Mouse (Mus musculus): ENCODE measurements around the gene Zc3h12c.

Gene Zc3h12c

DNA sequence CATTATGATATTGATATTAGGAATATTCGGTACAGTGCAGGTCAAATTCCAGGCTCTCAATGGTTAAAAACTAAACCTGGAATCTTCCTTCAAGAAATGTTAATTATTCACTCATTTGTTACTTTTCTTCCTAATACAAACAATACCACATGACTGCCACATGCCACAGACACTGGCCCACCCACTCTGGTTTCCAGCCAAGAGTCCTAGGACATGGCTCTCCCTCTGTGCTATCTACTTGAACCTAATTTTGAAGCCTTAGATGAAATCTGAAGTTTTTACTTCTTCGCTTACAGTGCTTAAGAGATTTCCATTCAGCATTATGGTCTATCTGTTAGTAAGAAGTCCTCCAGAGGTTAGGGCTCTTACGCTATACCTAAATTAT is 2.7 kb downstream of the Zc3h12c start:
- no peak for DNase-seq (ENCODE audit: low spot score)

DNA sequence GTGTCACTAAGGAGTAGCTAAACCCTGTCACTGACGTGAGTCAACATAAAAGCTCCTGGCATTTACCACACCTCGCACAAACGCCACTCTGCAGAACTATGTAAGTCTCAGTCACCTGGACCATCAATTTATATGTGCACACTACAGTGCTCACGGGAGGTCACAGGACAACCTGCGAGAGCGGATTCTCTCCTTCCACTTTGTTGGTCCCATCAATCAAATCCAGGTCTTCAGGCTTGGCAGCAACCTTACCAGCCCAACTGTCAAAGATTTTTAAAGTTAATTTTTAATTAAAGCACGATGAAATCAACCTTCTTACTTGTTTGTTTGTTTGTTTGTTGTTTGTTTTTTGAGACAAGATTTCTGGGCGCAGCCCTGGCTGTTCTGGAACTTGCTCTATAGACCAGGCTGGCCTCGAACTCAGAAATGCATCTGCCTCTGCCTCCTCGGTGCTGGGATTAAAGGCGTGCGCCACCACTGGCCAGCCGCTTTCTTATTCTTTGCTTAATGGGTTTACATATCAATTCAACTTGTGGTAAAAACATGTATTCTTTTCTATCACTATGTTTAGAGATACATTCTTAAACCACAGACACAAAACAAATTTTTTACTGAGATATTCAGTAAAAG is 3.2 kb downstream of the Zc3h12c start:
- no peak for DNase-seq (ENCODE audit: low spot score)

DNA sequence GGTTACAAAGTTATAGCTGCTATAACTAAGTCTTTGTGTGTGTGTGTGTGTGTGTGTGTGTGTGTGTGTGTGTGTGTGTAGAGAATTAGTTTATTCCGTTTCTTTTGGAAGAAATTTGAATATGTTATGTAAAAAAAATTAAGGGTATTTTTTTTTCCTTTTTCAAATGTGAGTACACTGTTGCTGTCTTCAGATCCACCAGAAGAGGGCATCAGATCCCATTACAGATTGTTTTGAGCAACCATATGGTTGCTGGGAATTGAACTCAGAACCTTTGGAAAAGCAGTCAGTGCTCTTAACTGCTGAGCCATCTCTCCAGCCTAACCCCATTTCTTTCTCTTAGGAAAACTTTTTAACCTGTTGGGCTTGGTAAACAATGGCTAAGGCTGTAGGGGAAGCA is 7.9 kb downstream of the Zc3h12c start:
- DNase-seq (ENCODE audit: low spot score): no peak

DNA sequence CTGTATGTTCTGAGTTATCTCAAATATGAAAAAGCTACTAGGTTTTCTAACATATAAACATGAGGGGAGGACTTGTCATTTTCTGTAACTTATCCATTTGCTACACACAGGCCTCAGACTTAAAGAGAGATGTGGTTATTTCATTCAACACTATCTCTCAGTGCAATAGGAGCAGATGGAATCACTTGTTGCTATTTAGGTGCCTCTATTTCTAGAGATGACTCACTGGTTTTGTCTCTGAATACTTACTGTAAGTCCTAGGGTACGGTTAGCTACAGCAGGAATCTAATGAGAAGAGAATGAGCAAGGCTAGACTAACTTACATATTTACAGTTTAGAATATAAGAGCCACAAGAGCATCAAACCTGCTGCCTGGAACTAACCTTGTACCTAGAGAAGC is 9.8 kb downstream of the Zc3h12c start:
- DNase-seq (ENCODE audit: low spot score): no peak

DNA sequence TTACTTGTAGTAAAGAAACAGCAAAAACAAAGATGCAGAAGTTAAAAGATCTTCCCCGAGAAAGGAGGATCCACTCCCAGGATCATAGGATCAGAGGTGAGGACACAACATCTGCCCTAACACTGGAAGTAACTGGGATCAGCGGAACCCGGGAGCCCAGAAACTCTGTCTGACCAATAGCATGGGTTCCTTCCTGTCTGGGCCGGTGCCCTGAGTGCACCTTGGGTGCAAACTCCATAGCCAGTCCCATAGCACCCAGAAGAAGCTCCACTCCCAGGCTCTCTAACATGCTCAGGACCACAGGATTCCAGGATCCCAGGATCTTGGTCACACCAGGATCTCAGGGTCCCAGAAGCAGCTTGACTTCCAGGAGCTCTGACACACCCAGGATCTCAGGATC is 13.0 kb downstream of the Zc3h12c start:
- DNase-seq (ENCODE audit: low spot score): no peak

DNA sequence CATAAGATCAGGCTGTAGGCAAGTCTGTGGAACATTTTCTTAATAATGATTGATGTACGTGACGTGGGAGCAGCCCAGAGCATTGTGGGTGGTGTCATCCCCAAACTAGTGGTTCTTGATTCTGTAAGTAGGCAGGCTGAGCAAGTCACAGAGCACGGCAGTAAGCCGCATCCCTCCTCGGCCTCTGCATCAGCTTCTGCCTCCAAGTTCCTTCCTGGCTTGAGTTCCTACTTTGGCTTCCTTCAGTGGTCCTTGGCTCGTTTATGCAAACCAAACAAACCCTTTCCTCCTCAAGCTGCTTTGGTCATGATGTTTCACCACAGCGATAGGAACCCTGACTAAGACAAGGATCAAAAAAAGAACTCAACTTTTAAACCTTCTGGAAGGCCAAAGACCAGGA is 14.1 kb downstream of the Zc3h12c start:
- DNase-seq (ENCODE audit: low spot score): no peak

DNA sequence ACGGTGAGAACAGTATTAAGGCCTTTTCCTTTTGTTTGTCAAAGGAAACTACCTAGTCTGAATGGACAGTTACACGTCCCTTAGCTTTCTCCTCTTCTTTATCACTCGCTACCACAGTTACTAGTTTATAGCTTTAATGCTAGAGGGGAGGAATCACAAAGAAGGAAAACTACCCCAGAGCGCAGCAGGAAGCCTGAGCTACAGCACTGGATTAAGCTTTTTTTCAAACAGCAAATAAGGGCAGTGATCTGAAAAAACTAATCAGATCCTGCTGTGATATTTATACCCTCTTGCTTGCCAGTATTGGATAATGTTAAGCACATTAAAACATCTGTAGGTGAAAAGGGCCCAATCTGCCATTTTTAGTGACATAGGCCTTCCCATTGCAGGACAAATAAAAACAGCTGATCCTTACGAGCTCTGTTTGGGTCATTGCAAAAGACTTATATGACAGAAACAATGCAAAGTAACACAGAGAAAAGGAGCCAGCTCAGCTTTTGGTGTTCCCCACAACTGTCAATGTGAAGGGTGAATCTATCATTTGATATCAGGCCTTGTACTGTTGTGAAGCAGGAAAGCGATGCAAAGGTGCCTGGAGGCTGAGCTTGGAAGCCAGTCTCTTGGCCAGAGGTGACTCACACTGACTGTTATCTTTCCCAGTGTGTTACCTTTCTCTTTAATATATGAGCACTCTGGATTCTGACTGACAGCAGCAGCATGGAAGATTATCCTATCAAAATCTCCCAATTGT is 16.1 kb downstream of the Zc3h12c start:
- no peak for DNase-seq (ENCODE audit: low spot score)

DNA sequence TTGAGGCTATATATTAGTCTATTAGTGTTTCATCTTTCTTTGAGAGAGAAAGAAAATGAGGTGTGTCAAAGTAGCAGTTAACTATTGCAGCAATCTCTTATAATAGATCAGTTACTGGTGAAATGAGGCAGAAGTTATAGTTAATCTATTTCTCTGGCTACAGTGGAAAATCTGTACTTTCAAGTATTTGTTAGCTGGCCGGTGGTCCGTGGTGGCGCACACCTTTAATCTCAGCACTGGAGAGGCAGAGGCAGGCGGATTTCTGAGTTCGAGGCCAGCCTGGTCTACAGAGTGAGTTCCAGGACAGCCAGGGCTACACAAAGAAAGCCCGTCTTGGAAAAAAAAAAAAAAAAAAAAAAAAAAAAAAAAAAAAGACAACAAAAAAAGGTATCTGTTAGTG is 18.6 kb downstream of the Zc3h12c start:
- no peak for DNase-seq (ENCODE audit: low spot score)

DNA sequence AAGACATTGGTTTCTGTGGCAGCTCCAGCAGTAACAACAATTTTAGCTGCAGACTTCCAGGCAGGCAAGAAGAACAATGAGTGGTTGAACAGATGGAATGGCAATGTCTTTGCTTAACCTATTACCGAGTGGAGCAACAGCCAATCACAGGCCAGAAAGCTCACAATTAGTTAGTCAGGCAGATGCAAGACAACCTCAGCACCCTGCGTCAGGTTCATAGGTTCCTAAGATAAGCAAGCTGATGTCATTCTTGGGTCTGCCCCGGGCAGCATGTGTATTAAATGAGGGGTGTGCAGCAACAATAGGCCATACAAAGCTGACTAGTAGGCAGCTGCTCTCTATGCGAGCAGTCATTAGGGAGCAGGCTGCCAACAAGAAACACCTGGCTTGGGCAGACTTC is 19.1 kb downstream of the Zc3h12c start:
- DNase-seq (ENCODE audit: low spot score): peak; percentile 77

DNA sequence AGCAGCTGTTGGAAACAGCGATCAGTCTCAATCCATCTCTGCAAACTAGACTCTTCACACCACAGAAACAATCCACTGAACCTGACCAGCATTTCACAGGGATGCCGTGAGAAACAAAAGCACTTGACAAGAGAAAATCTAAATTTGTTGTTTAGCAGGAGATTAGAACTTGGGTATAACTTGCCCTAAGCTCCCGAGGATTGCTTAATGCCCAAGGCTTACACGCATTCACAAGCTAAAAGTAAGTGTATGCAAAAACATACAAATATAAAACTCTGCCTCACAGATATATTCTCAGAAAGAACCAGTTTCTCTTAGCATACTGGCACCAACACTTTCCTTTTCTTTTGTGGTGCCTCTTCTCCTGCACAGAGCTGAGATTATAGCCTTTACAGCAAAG is 19.5 kb downstream of the Zc3h12c start:
- DNase-seq (ENCODE audit: low spot score): peak; percentile 19

DNA sequence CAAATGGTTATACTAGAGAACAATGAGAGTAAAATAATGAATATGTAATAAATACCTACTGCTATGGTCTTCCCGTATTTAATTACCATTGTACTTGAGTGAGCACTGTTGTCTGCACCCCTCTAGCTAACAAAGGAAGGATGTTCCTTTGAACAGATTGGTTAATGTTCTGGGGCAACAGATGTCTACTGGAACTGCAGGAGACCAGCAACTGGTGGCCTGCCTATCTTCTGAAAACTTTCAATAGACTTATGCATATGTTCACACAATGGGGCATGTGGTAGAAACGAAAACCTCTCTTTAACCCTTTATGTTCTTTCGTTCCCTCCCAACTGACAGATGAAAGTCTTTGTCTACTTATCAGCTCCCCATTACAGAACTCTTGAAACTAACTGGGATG is 20.1 kb downstream of the Zc3h12c start:
- peak; percentile 54 for DNase-seq (ENCODE audit: low spot score)

DNA sequence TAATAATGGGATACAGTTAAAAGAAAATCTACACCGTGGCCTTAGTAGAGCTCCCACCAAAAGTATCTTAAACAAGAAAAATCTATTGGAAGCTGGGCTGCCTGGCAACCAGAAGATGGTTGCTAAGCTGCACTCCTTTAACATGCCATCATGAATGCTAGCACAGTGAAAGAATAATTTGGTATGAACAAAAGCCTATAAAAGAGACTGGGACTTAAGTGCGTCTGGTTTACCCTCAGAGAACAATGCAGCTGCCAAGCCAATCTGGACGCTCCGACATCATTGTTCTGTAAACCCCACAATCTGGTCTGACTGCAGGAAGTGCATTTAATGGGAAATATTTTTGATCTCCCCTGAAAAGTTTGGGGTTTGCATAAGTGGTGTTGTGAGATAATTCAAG is 22.1 kb downstream of the Zc3h12c start:
- DNase-seq (ENCODE audit: low spot score): peak; percentile 76

DNA sequence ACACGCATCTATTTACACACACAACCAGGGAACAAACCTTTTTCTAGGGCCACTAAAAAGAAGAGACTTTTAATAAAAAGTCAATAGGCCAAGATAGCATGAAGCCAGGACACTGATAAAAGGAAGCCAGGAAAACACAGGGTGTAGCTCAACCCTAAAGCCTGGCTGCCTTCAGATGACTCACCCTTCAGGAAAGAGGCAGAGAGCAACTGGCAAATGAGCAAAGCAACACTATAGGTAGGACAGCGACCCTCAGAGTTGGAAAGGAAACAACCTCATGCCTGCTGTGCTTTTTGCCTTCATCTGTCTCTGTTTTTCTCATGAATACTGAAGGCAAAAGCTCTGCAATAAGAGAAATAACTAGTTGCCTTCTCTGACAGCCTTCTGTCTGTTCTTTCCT is 35.6 kb downstream of the Zc3h12c start:
- no peak for DNase-seq (ENCODE audit: low spot score)

DNA sequence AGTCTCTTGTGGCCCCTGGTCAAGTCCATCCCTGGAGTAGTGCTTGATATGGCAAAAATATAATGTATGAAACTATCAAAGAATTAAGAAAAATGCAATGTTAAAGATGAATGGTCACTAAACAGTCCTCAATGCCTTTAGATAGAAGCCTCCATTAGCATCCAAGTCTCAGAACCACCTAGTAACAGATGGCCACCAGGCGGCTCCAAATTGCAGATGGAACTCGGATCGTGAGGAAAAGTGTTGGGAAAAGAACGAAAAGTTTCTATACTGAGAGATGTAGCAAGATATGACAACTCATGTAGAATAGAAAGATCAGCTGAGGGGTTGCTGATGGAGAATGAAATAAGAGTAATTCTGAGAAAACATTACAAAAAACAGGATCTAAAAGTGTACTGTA is 38.0 kb downstream of the Zc3h12c start:
- no peak for DNase-seq (ENCODE audit: low spot score)

DNA sequence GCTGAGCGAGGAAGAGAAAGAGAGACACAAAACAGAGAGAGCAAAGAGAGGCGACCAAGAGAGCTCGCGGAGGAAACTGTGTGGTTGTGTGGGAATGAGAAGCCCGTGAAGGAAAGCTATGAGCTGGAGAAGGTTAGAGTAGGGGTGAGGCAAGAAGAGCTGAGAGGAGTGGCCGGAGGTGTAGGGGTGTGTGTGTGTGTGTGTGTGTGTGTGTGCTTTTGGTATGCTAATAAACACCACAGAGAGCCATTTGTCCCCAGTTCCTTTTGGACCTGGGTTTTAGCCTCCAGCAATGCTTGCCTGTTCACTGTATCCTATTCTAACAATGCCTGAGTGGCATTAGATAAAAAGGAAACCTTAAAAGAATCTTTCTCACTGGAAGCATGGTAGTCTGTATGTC is 43.1 kb downstream of the Zc3h12c start:
- no peak for DNase-seq (ENCODE audit: low spot score)

DNA sequence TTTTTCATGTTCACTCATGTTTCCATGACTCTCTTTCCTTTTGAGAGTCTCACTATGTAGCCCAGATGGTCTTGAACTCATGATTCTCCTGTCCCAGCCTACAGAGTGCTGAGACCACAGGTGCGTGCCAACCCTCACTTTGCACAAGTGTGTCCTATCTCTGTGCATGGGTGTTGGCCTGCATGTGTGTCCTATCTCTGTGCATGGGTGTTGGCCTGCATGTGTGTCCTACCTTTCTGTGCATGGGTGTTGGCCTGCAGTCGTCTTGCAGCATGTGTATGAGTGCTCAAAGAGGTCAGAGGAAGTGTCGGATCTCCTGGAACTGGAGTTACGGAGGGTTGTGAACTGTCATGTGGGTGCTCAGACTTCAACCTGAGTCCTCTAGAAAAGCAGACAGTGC is 49.2 kb downstream of the Zc3h12c start:
- no peak for DNase-seq (ENCODE audit: low spot score)

DNA sequence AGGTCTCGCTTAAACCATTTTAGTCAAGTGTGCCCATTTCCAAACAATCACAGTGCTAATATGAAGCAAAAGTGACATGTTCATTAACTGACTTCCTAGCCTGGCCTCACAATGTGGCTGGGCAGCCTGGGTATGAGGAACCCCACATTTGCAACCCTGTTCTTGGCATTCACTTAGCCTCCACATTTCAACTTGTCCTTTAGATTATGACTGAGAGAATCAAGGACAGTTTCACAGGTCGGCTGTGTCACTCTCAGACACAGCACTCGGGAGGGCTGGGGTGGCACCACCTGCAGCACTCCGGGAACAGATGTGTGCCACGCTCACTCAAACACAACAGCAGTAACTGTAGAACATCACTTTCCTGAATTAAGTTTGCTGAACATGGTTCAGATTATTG is 55.3 kb downstream of the Zc3h12c start:
- no peak for DNase-seq (ENCODE audit: low spot score)

DNA sequence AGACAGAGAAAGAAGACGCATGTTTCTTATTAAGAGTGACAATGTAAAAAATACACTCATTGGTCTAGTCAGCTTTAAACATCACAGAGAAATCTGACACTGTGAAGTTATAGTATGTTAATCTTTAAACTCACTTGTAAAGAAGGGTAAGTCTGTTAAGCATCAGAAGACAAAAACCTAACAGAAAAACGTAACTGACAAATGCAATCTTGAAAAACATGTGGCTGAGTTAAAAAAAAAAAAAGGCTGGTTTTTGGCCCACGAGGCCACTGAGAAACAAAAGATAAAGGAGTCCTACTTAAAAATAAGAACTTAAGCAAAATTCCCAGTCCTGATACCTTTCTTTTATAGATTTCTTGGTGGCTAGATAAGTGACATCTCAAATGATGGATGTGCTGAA is 57.6 kb downstream of the Zc3h12c start:
- DNase-seq (ENCODE audit: low spot score): no peak

DNA sequence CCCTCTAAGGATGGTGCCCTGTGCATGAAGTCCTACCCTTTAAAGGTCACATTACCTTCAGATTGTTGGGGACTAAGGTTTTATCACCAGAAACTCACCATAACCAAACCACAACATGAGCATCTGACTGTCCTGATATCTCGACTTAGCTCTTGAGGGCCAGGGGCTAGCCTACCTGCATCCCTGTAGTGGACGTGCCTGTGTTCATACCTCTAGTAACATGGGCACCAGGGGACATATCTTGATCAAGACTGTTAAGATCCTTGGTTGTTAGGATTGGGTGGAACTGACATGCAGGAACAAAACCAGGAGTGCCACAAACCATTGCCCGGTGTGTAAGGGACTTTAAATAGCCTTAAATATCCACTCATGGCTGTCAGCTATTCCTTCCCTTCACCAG is 61.2 kb downstream of the Zc3h12c start:
- no peak for DNase-seq (ENCODE audit: low spot score)

DNA sequence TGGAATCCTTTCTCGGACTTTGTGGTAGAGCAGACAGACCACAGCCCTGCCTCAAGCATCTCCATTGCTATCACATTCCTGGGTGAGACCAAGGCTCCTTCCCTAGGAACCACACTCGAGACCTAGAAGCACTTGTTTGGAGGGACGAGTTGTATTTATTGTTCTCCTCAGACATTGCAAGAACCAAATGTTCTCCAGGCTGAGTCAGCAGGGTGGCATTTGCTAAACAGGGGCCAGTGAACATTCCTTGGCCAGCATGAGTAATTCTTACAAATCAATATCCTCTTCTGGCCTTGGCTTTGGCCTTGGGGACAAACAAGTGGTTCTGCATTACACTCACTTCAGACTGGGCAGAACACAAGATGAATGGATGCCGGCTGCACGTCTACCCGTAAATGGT is 62.9 kb downstream of the Zc3h12c start:
- DNase-seq (ENCODE audit: low spot score): no peak

DNA sequence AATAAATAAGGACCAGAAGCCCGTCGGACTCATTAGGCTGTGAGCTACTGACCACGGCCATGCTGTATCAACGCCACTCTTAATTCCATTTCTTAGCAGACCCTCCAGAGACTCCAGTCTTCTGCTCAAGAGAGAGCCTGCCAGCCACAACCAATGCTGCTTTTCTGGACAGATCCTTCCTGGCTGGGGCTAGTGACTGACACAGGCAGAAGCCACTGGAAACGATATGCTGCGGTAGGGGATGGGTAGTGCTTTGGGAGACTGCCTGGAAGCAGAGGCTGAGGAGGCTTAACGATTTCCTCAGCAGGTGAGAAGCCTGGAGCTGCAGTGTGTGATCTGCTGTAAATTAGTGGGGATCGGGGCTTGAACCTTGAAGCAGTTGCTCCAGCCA is 64.2 kb downstream of the Zc3h12c start:
- DNase-seq (ENCODE audit: low spot score): no peak

DNA sequence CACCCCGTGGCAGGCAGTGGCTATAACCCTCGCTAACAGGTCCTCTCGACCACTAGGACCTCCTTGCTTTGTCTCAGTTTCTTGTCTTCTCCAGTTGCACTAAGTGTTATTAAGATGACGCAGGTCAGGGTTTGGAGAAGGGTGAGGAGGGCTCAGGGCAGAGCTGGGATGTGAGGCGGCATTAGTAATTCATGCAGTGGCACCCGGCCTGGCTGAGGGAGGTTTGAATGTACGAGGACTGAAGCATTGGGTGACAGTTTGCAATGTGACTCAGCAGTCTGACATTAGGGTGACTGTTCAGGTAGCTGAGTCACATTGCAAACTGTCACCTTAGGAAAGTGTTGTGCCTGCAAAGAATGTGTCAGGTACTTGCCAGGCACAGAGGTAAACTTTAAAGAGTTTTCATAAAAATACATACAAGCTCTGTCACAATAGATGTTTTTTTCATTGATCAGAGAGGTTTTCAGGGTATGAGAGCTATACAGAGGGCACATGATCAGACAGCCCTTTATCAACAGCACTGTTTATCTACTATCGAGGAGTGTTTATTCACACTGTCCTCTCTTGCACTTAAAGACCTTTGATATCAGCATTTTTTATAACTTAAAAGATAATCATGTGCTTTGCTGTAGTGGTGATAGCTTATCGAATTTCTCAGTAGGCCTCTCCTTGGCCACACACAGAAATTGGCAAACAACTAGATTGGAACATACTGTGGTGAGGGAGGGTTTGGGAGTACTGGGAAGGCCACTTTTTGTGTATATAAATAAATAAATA is 64.7 kb downstream of the Zc3h12c start:
- no peak for DNase-seq (ENCODE audit: low spot score)

DNA sequence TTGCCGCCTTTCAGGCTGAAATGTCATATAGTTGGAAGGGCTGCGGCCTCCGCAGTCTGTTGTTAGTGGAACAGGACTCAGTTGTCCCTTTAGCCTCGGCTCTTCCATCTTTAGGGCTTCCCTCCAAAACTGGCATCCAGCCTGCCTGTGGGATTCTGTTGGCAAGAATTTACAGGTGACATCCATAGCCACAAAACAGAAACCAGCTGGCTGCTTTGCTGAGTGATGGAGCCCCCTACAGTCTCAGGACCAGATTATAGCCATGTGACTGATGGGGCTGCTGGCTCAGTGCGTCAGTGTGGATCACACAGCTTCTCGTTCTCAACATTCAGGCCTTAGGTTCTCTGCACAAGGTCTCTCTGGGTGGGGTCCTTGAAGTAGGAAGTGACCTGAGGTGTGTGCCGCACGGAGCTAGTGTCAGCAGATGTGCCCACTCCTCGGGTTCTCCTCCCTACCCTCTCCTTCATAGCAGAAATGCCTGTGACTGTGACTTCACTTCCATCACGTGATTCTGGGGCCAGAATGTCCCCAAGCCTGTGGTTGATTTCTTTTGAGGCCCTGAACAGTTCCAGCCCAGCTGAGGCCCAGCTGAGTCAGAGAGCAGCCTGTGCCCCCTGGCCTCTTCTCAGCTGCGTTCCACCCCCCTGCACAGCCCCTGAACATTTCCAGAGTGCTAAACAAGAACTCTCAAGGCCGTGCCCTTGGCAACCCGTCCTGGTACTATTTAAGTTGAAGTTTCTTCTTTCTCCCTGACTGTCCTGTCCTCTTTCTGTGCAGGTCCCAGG is 66.1 kb downstream of the Zc3h12c start:
- DNase-seq (ENCODE audit: low spot score): no peak
